8 mouse cellular contexts compared by ENCODE assay signal in genomic region chr1:170612968-170613872, GRCm38 (mm10). TPM values are rescaled to one million over a fixed set of nuclear protein-coding genes. Genes with fewer than 3 reads are reported as not detected.
A peak's percentile ranks its signal among the peaks of the same experiment; 100 is the strongest.
DNase-seq lines count a peak whose midpoint lies in the region; ATAC-seq and TF ChIP-seq lines count a peak whose summit lies in the region.

No protein-coding gene starts in this region.

- TF ChIP-seq CTCF in G1E (IDR thresholded peaks at IDR 0.05; ENCODE audit: low read depth, low read length) = no peak
- peak; percentile 99 for TF ChIP-seq CTCF in layer of hippocampus, adult 2 months (conservative IDR thresholded peaks at IDR 0.05)
- TF ChIP-seq CTCF in lung, embryonic 14.5 days (IDR thresholded peaks at IDR 0.05; ENCODE audit: low read depth) = peak; percentile 93
- peak; percentile 51; the same call in 1 of the 2 replicates for TF ChIP-seq CTCF in olfactory bulb, adult 2 months (IDR thresholded peaks at IDR 0.05; ENCODE audit: insufficient read depth, low read depth, low read length)

- H3K4me2 ChIP-seq in forebrain, embryonic 12.5 days = no peak overlapping the region
- H3K4me2 ChIP-seq in lung, embryonic 14.5 days = no peak overlapping the region

- DNase-seq in G1E (ENCODE audit: low spot score) = no peak
- peak; percentile 48 for DNase-seq in cerebellum, adult 11 months
- peak; percentile 85 for DNase-seq in heart, postnatal 4 days
- peak; percentile 60 to 78 for DNase-seq in layer of hippocampus, adult 2 months (ENCODE audit: low spot score in 2 of 2)
- peak; percentile 93 for DNase-seq in lung, embryonic 14.5 days
- DNase-seq in thymus, postnatal 36 days = peak; percentile 12 to 15

- H3K9ac ChIP-seq in forebrain, embryonic 12.5 days = no peak overlapping the region
- H3K9ac ChIP-seq in lung, embryonic 14.5 days = no peak overlapping the region

- H3K4me1 ChIP-seq in G1E (ENCODE audit: insufficient read depth, low read depth, low read length) = peaks cover 47% of the 10 kb centered on the region
- no peaks in the 10 kb centered on the region for H3K4me1 ChIP-seq in forebrain, embryonic 12.5 days
- H3K4me1 ChIP-seq in lung, embryonic 14.5 days (ENCODE audit: insufficient read depth) = no peaks in the 10 kb centered on the region
- no peaks in the 10 kb centered on the region for H3K4me1 ChIP-seq in olfactory bulb, adult 2 months (ENCODE audit: control insufficient read depth, insufficient read depth, low read length)

- TF ChIP-seq POLR2A in olfactory bulb, adult 2 months (IDR thresholded peaks at IDR 0.05; ENCODE audit: insufficient read depth, low read depth, low read length) = no peak

- no peaks in the 10 kb centered on the region for H3K9me3 ChIP-seq in G1E (replicated peaks)
- H3K9me3 ChIP-seq in forebrain, embryonic 12.5 days = no peaks in the 10 kb centered on the region
- H3K9me3 ChIP-seq in lung, embryonic 14.5 days (ENCODE audit: low read depth, low read length) = no peaks in the 10 kb centered on the region

- peak; percentile 55 for ATAC-seq in G1E (ENCODE audit: extremely low read depth, insufficient number of reproducible peaks, low FRiP score, poor library complexity, severe bottlenecking)
- ATAC-seq in forebrain, embryonic 12.5 days (ENCODE audit: low FRiP score) = peak; percentile 94
- ATAC-seq in lung, embryonic 14.5 days (ENCODE audit: insufficient read depth) = peak; percentile 91

- no peaks in the 10 kb centered on the region for H3K27me3 ChIP-seq in G1E (ENCODE audit: insufficient read depth, low read length)
- H3K27me3 ChIP-seq in forebrain, embryonic 12.5 days = no peaks in the 10 kb centered on the region
- H3K27me3 ChIP-seq in lung, embryonic 14.5 days (ENCODE audit: insufficient read depth, low read length) = no peaks in the 10 kb centered on the region

- no peak overlapping the region for H3K4me3 ChIP-seq in G1E (ENCODE audit: low read depth, low read length)
- H3K4me3 ChIP-seq in forebrain, embryonic 12.5 days (replicated peaks) = no peak overlapping the region
- no peak overlapping the region for H3K4me3 ChIP-seq in layer of hippocampus, adult 2 months
- H3K4me3 ChIP-seq in lung, embryonic 14.5 days (ENCODE audit: low read depth, low read length) = no peak overlapping the region
- H3K4me3 ChIP-seq in olfactory bulb, adult 2 months (ENCODE audit: insufficient read depth, low read depth, low read length) = no peak overlapping the region

- H3K36me3 ChIP-seq in G1E (replicated peaks) = no peaks in the 10 kb centered on the region
- no peaks in the 10 kb centered on the region for H3K36me3 ChIP-seq in forebrain, embryonic 12.5 days (replicated peaks)
- no peaks in the 10 kb centered on the region for H3K36me3 ChIP-seq in lung, embryonic 14.5 days (ENCODE audit: insufficient read depth)

- H3K27ac ChIP-seq in forebrain, embryonic 12.5 days = no peak overlapping the region
- H3K27ac ChIP-seq in layer of hippocampus, adult 2 months = peak overlapping the region; percentile 39; the same call in 1 of the 2 replicates
- H3K27ac ChIP-seq in lung, embryonic 14.5 days (ENCODE audit: low read depth) = no peak overlapping the region
- H3K27ac ChIP-seq in olfactory bulb, adult 2 months (ENCODE audit: insufficient read depth, low read depth, low read length) = no peak overlapping the region

- WGBS in forebrain, embryonic 12.5 days = 60% methylated on average over 18 of the region's 18 CpGs
- WGBS in lung, embryonic 14.5 days = 51% methylated on average over 18 of the region's 18 CpGs
- 53% methylated on average over 18 of the region's 18 CpGs for WGBS in olfactory bulb, adult 2 months

RNA-seq across cellular contexts. Expression of gene Nos1ap, which starts 23.6 kb away (rescaled TPM):
- total RNA-seq in G1E (2014; fragmentation: Nextera tagmentation) = 11.7 and 18.2 TPM in 2 replicates
- total RNA-seq in G1E (2017) = 1.6 and 2.1 TPM in 2 replicates
- 5.4 and 6.1 TPM in 2 replicates for polyA plus RNA-seq in G1E (2012)
- polyA plus RNA-seq in forebrain, embryonic 12.5 days (2016; fragmentation: Nextera tagmentation; extraction: Ambion mirVana) = 23.5 and 25.5 TPM in 2 replicates
- 10 to 100 TPM; 19.9 to 20.0 TPM for total RNA-seq in heart, postnatal 4 days (2021)
- total RNA-seq in layer of hippocampus, adult 2 months (2021) = 100 to 1,000 TPM; 207 to 209 TPM
- polyA plus RNA-seq in lung, embryonic 14.5 days (2014; fragmentation: Nextera tagmentation; extraction: Ambion mirVana) = 7.9 and 9.8 TPM in 2 replicates
- polyA plus RNA-seq in olfactory bulb, adult 2 months (2012; ENCODE audit: insufficient read depth, insufficient read length, low replicate concordance, missing spikeins) = not detected in 2 replicates

RNA-seq across cellular contexts. Expression of gene Olfml2b, which starts 31.1 kb away (rescaled TPM):
- total RNA-seq in G1E (2014; fragmentation: Nextera tagmentation) (not detected in 2 replicates), G1E (2017) (0.05 TPM in 1 of 2 replicates, not detected in the other)
- not detected in 2 replicates for polyA plus RNA-seq in G1E (2012)
- polyA plus RNA-seq in forebrain, embryonic 12.5 days (2016; fragmentation: Nextera tagmentation; extraction: Ambion mirVana) = 6.1 and 6.5 TPM in 2 replicates
- 10 to 100 TPM; 53.6 to 56.8 TPM for total RNA-seq in heart, postnatal 4 days (2021)
- total RNA-seq in layer of hippocampus, adult 2 months (2021) = 10 to 100 TPM; 48.7 to 48.8 TPM
- 18.8 and 19.9 TPM in 2 replicates for polyA plus RNA-seq in lung, embryonic 14.5 days (2014; fragmentation: Nextera tagmentation; extraction: Ambion mirVana)
- not detected in 2 replicates for polyA plus RNA-seq in olfactory bulb, adult 2 months (2012; ENCODE audit: insufficient read depth, insufficient read length, low replicate concordance, missing spikeins)
